Mouse (Mus musculus): ENCODE data around the gene Znhit2. TPM values are rescaled to one million over a fixed set of nuclear protein-coding genes. Genes with fewer than 3 reads are reported as not detected.

Znhit2 gene
- 10 to 100 TPM; 47.8 to 81.5 TPM for polyA plus RNA-seq (2012; fragmentation: generic; extraction: Trizol)

GRCm38 (mm10) chr19:6061021-6061533 is at the start of gene Znhit2:
Znhit2 (plus strand) TSS chr19:6061192.

GRCm38 (mm10) chr19:6015511-6016315 is 45.3 kb upstream of the Znhit2 start, which contains the start of gene Capn1:
Capn1 (minus strand) TSS chr19:6015897.

GRCm38 (mm10) chr19:6046294-6047153 is 14.5 kb upstream of the Znhit2 start, which contains the start of gene Syvn1:
Syvn1 (plus strand) TSS chr19:6046576.

GRCm38 (mm10) chr19:6057313-6058096 is 3.5 kb upstream of the Znhit2 start, which contains the start of the genes Mrpl49 and Fau:
Mrpl49 (minus strand) TSS chr19:6057785.
Fau (plus strand) TSS chr19:6057844.

GRCm38 (mm10) chr19:6067724-6068415 is 6.9 kb downstream of the Znhit2 start, which contains the start of gene Tm7sf2:
Tm7sf2 (minus strand) TSS chr19:6068373.

GRCm38 (mm10) chr19:6076564-6077393 is 15.8 kb downstream of the Znhit2 start, which contains the start of gene Vps51:
Vps51 (minus strand) TSS chr19:6077231.

GRCm38 (mm10) chr19:6079983-6080480 is 19.0 kb downstream of the Znhit2 start, which contains the start of gene Tmem262:
Tmem262 (plus strand) TSS chr19:6080033.

GRCm38 (mm10) chr19:6082156-6082555 is 21.2 kb downstream of the Znhit2 start, which contains the start of gene Gm28374:
Gm28374 (minus strand) TSS chr19:6082256.

GRCm38 (mm10) chr19:6084478-6085248 is 23.7 kb downstream of the Znhit2 start, which contains the start of the genes Zfpl1 and Cdca5:
Zfpl1 (minus strand) TSS chr19:6084956.
Cdca5 (plus strand) TSS chr19:6084983.

GRCm38 (mm10) chr19:6094119-6094518 is 33.1 kb downstream of the Znhit2 start, which contains the start of gene AC131692.1:
AC131692.1 (plus strand) TSS chr19:6094419.

GRCm38 (mm10) chr19:6105586-6105985 is 44.6 kb downstream of the Znhit2 start, which contains the start of gene Naaladl1:
Naaladl1 (plus strand) TSS chr19:6105782.

Other genes starting within 250 kb of the Znhit2 start
- 10 to 100 TPM; 22.0 to 31.9 TPM for gene Frmd8, start 185.9 kb upstream of the Znhit2 start, polyA plus RNA-seq (2012; fragmentation: generic; extraction: Trizol)
- gene Slc25a45, start 183.4 kb upstream of the Znhit2 start, polyA plus RNA-seq (2012; fragmentation: generic; extraction: Trizol), result 10 to 100 TPM in 1 of 2 experiments, 1 to 10 TPM in 1; 4.8 to 25.6 TPM
- 1 to 10 TPM in 1 of 2 experiments, under 1 TPM in 1; 0.46 to 1.5 TPM for gene Tigd3, start 167.0 kb upstream of the Znhit2 start, polyA plus RNA-seq (2012; fragmentation: generic; extraction: Trizol)
- gene Dpf2, start 148.2 kb upstream of the Znhit2 start, polyA plus RNA-seq (2012; fragmentation: generic; extraction: Trizol), result 10 to 100 TPM; 36.2 to 93.5 TPM
- 10 to 100 TPM; 28.5 to 39.7 TPM for gene Cdc42ep2, start 136.4 kb upstream of the Znhit2 start, polyA plus RNA-seq (2012; fragmentation: generic; extraction: Trizol)
- 10 to 100 TPM; 33.2 to 41.9 TPM for gene Pola2, start 97.0 kb upstream of the Znhit2 start, polyA plus RNA-seq (2012; fragmentation: generic; extraction: Trizol)
- under 1 TPM in 1 of 2 experiments, not detected in 1; 0.05 TPM for gene Slc22a20, start 75.0 kb upstream of the Znhit2 start, polyA plus RNA-seq (2012; fragmentation: generic; extraction: Trizol)
- gene Capn1, start 45.3 kb upstream of the Znhit2 start, polyA plus RNA-seq (2012; fragmentation: generic; extraction: Trizol), result 100 to 1,000 TPM in 1 of 2 experiments, 10 to 100 TPM in 1; 54.3 to 106 TPM
- gene Syvn1, start 14.6 kb upstream of the Znhit2 start, polyA plus RNA-seq (2012; fragmentation: generic; extraction: Trizol), result 10 to 100 TPM in 1 of 2 experiments, 1 to 10 TPM in 1; 8.1 to 37.0 TPM
- 10 to 100 TPM; 53.0 to 53.6 TPM for gene Mrpl49, start 3.4 kb upstream of the Znhit2 start, polyA plus RNA-seq (2012; fragmentation: generic; extraction: Trizol)
- gene Fau, start 3.3 kb upstream of the Znhit2 start, polyA plus RNA-seq (2012; fragmentation: generic; extraction: Trizol), result 1,000 to 10,000 TPM; 3,123 to 6,609 TPM
- 10 to 100 TPM; 13.4 to 34.1 TPM for gene Tm7sf2, start 7.2 kb downstream of the Znhit2 start, polyA plus RNA-seq (2012; fragmentation: generic; extraction: Trizol)
- gene Vps51, start 16.0 kb downstream of the Znhit2 start, polyA plus RNA-seq (2012; fragmentation: generic; extraction: Trizol), result 10 to 100 TPM; 86.8 to 98.3 TPM
- gene Tmem262, start 18.8 kb downstream of the Znhit2 start, polyA plus RNA-seq (2012; fragmentation: generic; extraction: Trizol), result not detected
- gene Gm28374, start 21.1 kb downstream of the Znhit2 start, polyA plus RNA-seq (2012; fragmentation: generic; extraction: Trizol), result 1 to 10 TPM in 1 of 2 experiments, under 1 TPM in 1; 0.12 to 1.5 TPM
- gene Zfpl1, start 23.8 kb downstream of the Znhit2 start, polyA plus RNA-seq (2012; fragmentation: generic; extraction: Trizol), result 100 to 1,000 TPM in 1 of 2 experiments, 10 to 100 TPM in 1; 97.2 to 129 TPM
- gene Cdca5, start 23.8 kb downstream of the Znhit2 start, polyA plus RNA-seq (2012; fragmentation: generic; extraction: Trizol), result 10 to 100 TPM; 22.1 to 36.7 TPM
- under 1 TPM; 0.25 to 0.46 TPM for gene AC131692.1, start 33.2 kb downstream of the Znhit2 start, polyA plus RNA-seq (2012; fragmentation: generic; extraction: Trizol)
- gene Naaladl1, start 44.6 kb downstream of the Znhit2 start, polyA plus RNA-seq (2012; fragmentation: generic; extraction: Trizol), result under 1 TPM; 0.07 to 0.28 TPM
- 10 to 100 TPM; 28.4 to 46.8 TPM for gene Sac3d1, start 57.5 kb downstream of the Znhit2 start, polyA plus RNA-seq (2012; fragmentation: generic; extraction: Trizol)
- 10 to 100 TPM; 17.1 to 34.0 TPM for gene Snx15, start 67.1 kb downstream of the Znhit2 start, polyA plus RNA-seq (2012; fragmentation: generic; extraction: Trizol)
- under 1 TPM in 1 of 2 experiments, not detected in 1; 0.14 TPM for gene Batf2, start 79.8 kb downstream of the Znhit2 start, polyA plus RNA-seq (2012; fragmentation: generic; extraction: Trizol)
- 100 to 1,000 TPM; 112 to 164 TPM for gene Arl2, start 80.4 kb downstream of the Znhit2 start, polyA plus RNA-seq (2012; fragmentation: generic; extraction: Trizol)
- gene Majin, start 123.2 kb downstream of the Znhit2 start, polyA plus RNA-seq (2012; fragmentation: generic; extraction: Trizol), result not detected
- 1 to 10 TPM in 1 of 2 experiments, under 1 TPM in 1; 0.33 to 3.6 TPM for gene Gpha2, start 165.2 kb downstream of the Znhit2 start, polyA plus RNA-seq (2012; fragmentation: generic; extraction: Trizol)
- 10 to 100 TPM; 11.0 to 23.1 TPM for gene Ppp2r5b, start 174.7 kb downstream of the Znhit2 start, polyA plus RNA-seq (2012; fragmentation: generic; extraction: Trizol)
- 10 to 100 TPM; 10.8 to 22.6 TPM for gene Atg2a, start 180.5 kb downstream of the Znhit2 start, polyA plus RNA-seq (2012; fragmentation: generic; extraction: Trizol)
- gene Ehd1, start 215.5 kb downstream of the Znhit2 start, polyA plus RNA-seq (2012; fragmentation: generic; extraction: Trizol), result 100 to 1,000 TPM; 138 to 139 TPM
- gene Cdc42bpg, start 245.3 kb downstream of the Znhit2 start, polyA plus RNA-seq (2012; fragmentation: generic; extraction: Trizol), result under 1 TPM; 0.04 to 0.26 TPM

All from C3H10T1/2 (cell line).